Mouse (Mus musculus): ENCODE measurements around the gene Car2. TPM values are rescaled to one million over a fixed set of nuclear protein-coding genes. Genes with fewer than 3 reads are reported as not detected.

The Car2 gene
- polyA plus RNA-seq, 1 experiment from 2014 or later, result 393 TPM

Other genes starting within 250 kb of the Car2 start
- 7.8 and 7.9 TPM in 2 replicates for gene Car13, start 244.5 kb upstream of the Car2 start, polyA plus RNA-seq (2015; fragmentation: Nextera tagmentation; extraction: Ambion mirVana)
- 0.21 TPM in 1 of 2 replicates, not detected in the other for gene Car1, start 77.9 kb upstream of the Car2 start, polyA plus RNA-seq (2015; fragmentation: Nextera tagmentation; extraction: Ambion mirVana)
- 2.1 and 3.3 TPM in 2 replicates for gene Car3, start 22.8 kb upstream of the Car2 start, polyA plus RNA-seq (2015; fragmentation: Nextera tagmentation; extraction: Ambion mirVana)